Mouse (Mus musculus): ENCODE results near the gene Sap30l. TPM values are rescaled to one million over a fixed set of nuclear protein-coding genes. Genes with fewer than 3 reads are reported as not detected.

Gene Sap30l
- polyA plus RNA-seq, 1 experiment, result 16.5 TPM

- WGBS, result 72% methylated on average over 7 of the region's 7 CpGs
- H3K27me3 ChIP-seq (ENCODE audit: control insufficient read depth, insufficient read depth, low read length), result no peaks in the 10 kb centered on the region; the same call in 1 of the 2 replicates
Measured at GRCm38 (mm10) chr11:57847396-57847795, 46.0 kb downstream of the Sap30l start.

GRCm38 (mm10) chr11:57850298-57850697, 48.9 kb downstream of the Sap30l start:
- no peak for DNase-seq (ENCODE audit: low read depth in 1 of 2, low spot score in 2 of 2)
- Histone ChIP-seq H3K36me3 (ENCODE audit: control insufficient read depth, insufficient read depth, low read length) (no peaks in the 10 kb centered on the region), H3K4me3 (ENCODE audit: extremely low read depth, insufficient read depth, insufficient read length) (no peak overlapping the region), H3K27me3 (ENCODE audit: control insufficient read depth, insufficient read depth, low read length) (no peaks in the 10 kb centered on the region), H3K4me1 (ENCODE audit: control insufficient read depth, insufficient read depth, insufficient read length) (no peaks in the 10 kb centered on the region), H3K27ac (ENCODE audit: insufficient read depth, low read length) (no peak overlapping the region)
- TF ChIP-seq CTCF (IDR thresholded peaks at IDR 0.05; ENCODE audit: extremely low read depth, insufficient read depth, insufficient read length, insufficient replicate concordance) (no peak), POLR2A (IDR thresholded peaks at IDR 0.05; ENCODE audit: low read depth, low read length) (no peak)
- WGBS, result 53% methylated on average over 7 of the region's 7 CpGs

More at GRCm38 (mm10) chr11:57847396-57847795, 46.0 kb downstream of the Sap30l start:
- no peaks in the 10 kb centered on the region for H3K4me1 ChIP-seq (ENCODE audit: control insufficient read depth, insufficient read depth, insufficient read length)
- DNase-seq (ENCODE audit: low read depth in 1 of 2, low spot score in 2 of 2), result no peak
- H3K27ac ChIP-seq (ENCODE audit: insufficient read depth, low read length), result no peak overlapping the region
- H3K4me3 ChIP-seq (ENCODE audit: extremely low read depth, insufficient read depth, insufficient read length), result no peak overlapping the region
- H3K36me3 ChIP-seq (ENCODE audit: control insufficient read depth, insufficient read depth, low read length), result no peaks in the 10 kb centered on the region
- TF ChIP-seq CTCF (IDR thresholded peaks at IDR 0.05; ENCODE audit: extremely low read depth, insufficient read depth, insufficient read length, insufficient replicate concordance) (no peak), POLR2A (IDR thresholded peaks at IDR 0.05; ENCODE audit: low read depth, low read length) (no peak)

- Histone ChIP-seq H3K27ac (ENCODE audit: insufficient read depth, low read length) (no peak overlapping the region), H3K4me3 (ENCODE audit: extremely low read depth, insufficient read depth, insufficient read length) (no peak overlapping the region), H3K27me3 (ENCODE audit: control insufficient read depth, insufficient read depth, low read length) (no peaks in the 10 kb centered on the region), H3K4me1 (ENCODE audit: control insufficient read depth, insufficient read depth, insufficient read length) (no peaks in the 10 kb centered on the region), H3K36me3 (ENCODE audit: control insufficient read depth, insufficient read depth, low read length) (no peaks in the 10 kb centered on the region)
- WGBS, result 81% methylated on average over 3 of the region's 3 CpGs
- TF ChIP-seq POLR2A (IDR thresholded peaks at IDR 0.05; ENCODE audit: low read depth, low read length) (no peak), CTCF (IDR thresholded peaks at IDR 0.05; ENCODE audit: extremely low read depth, insufficient read depth, insufficient read length, insufficient replicate concordance) (no peak)
- no peak for DNase-seq (ENCODE audit: low read depth in 1 of 2, low spot score in 2 of 2)
Measured at GRCm38 (mm10) chr11:57850931-57851330, 49.5 kb downstream of the Sap30l start.

- DNase-seq (ENCODE audit: low read depth in 1 of 2, low spot score in 2 of 2), result no peak
- Histone ChIP-seq H3K36me3 (ENCODE audit: control insufficient read depth, insufficient read depth, low read length) (no peaks in the 10 kb centered on the region), H3K27me3 (ENCODE audit: control insufficient read depth, insufficient read depth, low read length) (no peaks in the 10 kb centered on the region), H3K4me3 (ENCODE audit: extremely low read depth, insufficient read depth, insufficient read length) (no peak overlapping the region), H3K27ac (ENCODE audit: insufficient read depth, low read length) (no peak overlapping the region), H3K4me1 (ENCODE audit: control insufficient read depth, insufficient read depth, insufficient read length) (no peaks in the 10 kb centered on the region)
- 67% methylated on average over 6 of the region's 6 CpGs for WGBS
- TF ChIP-seq CTCF (IDR thresholded peaks at IDR 0.05; ENCODE audit: extremely low read depth, insufficient read depth, insufficient read length, insufficient replicate concordance) (no peak), POLR2A (IDR thresholded peaks at IDR 0.05; ENCODE audit: low read depth, low read length) (no peak)
Measured at GRCm38 (mm10) chr11:57853571-57853970, 52.1 kb downstream of the Sap30l start.

GRCm38 (mm10) chr11:57857709-57858108, 56.3 kb downstream of the Sap30l start:
- Histone ChIP-seq H3K27me3 (ENCODE audit: control insufficient read depth, insufficient read depth, low read length) (no peaks in the 10 kb centered on the region), H3K4me3 (ENCODE audit: extremely low read depth, insufficient read depth, insufficient read length) (no peak overlapping the region), H3K27ac (ENCODE audit: insufficient read depth, low read length) (no peak overlapping the region), H3K4me1 (ENCODE audit: control insufficient read depth, insufficient read depth, insufficient read length) (no peaks in the 10 kb centered on the region), H3K36me3 (ENCODE audit: control insufficient read depth, insufficient read depth, low read length) (no peaks in the 10 kb centered on the region)
- WGBS, result 79% methylated on average over 4 of the region's 4 CpGs
- TF ChIP-seq CTCF (IDR thresholded peaks at IDR 0.05; ENCODE audit: extremely low read depth, insufficient read depth, insufficient read length, insufficient replicate concordance) (no peak), POLR2A (IDR thresholded peaks at IDR 0.05; ENCODE audit: low read depth, low read length) (no peak)
- DNase-seq (ENCODE audit: low read depth in 1 of 2, low spot score in 2 of 2), result no peak

Other genes starting within 250 kb of the Sap30l start
- 19.2 and 19.4 TPM in 2 replicates for gene Galnt10, start 156.2 kb upstream of the Sap30l start, polyA plus RNA-seq (2012; rRNA removed)
- gene Hand1, start 31.2 kb downstream of the Sap30l start, polyA plus RNA-seq (2012; rRNA removed), result not detected in 2 replicates
- 26.3 and 31.5 TPM in 2 replicates for gene Larp1, start 207.4 kb downstream of the Sap30l start, polyA plus RNA-seq (2012; rRNA removed)